Mouse (Mus musculus): ENCODE results near the gene Kpna3. TPM values are rescaled to one million over a fixed set of nuclear protein-coding genes. Genes with fewer than 3 reads are reported as not detected.

The Kpna3 gene
- polyA plus RNA-seq, 1 experiment from 2014 or later: 62.3 TPM

- Histone ChIP-seq H3K4me1 (ENCODE audit: insufficient read depth) (no peaks in the 10 kb centered on the region), H3K4me3 (ENCODE audit: low read depth, low read length) (no peak overlapping the region), H3K36me3 (ENCODE audit: insufficient read depth) (no peaks in the 10 kb centered on the region), H3K27me3 (ENCODE audit: insufficient read depth, low read length) (no peaks in the 10 kb centered on the region), H3K4me2 (no peak overlapping the region), H3K27ac (ENCODE audit: low read depth) (no peak overlapping the region), H3K9ac (no peak overlapping the region), H3K9me3 (ENCODE audit: low read depth, low read length) (no peaks in the 10 kb centered on the region)
- TF ChIP-seq CTCF (IDR thresholded peaks at IDR 0.05; ENCODE audit: low read depth): no peak
- DNase-seq (no peak), ATAC-seq (ENCODE audit: insufficient read depth) (no peak)
- WGBS: 65% methylated on average over 5 of the region's 5 CpGs
Observed at GRCm38 (mm10) chr14:61415311-61415710, 24.4 kb downstream of the Kpna3 start.

GRCm38 (mm10) chr14:61414808-61415207 is 24.9 kb downstream of the Kpna3 start:
- 16% methylated on average over 1 of the region's 1 CpGs for WGBS
- Histone ChIP-seq H3K27ac (ENCODE audit: low read depth) (no peak overlapping the region), H3K36me3 (ENCODE audit: insufficient read depth) (no peaks in the 10 kb centered on the region), H3K9me3 (ENCODE audit: low read depth, low read length) (no peaks in the 10 kb centered on the region), H3K9ac (no peak overlapping the region), H3K4me3 (ENCODE audit: low read depth, low read length) (no peak overlapping the region), H3K4me1 (ENCODE audit: insufficient read depth) (no peaks in the 10 kb centered on the region), H3K27me3 (ENCODE audit: insufficient read depth, low read length) (no peaks in the 10 kb centered on the region), H3K4me2 (no peak overlapping the region)
- TF ChIP-seq CTCF (IDR thresholded peaks at IDR 0.05; ENCODE audit: low read depth): no peak
- DNase-seq (no peak), ATAC-seq (ENCODE audit: insufficient read depth) (no peak)

- TF ChIP-seq CTCF (IDR thresholded peaks at IDR 0.05; ENCODE audit: low read depth): no peak
- DNase-seq: no peak
- H3K4me3 ChIP-seq (ENCODE audit: low read depth, low read length): no peak overlapping the region
- 68% methylated on average over 5 of the region's 5 CpGs for WGBS
- no peaks in the 10 kb centered on the region for H3K27me3 ChIP-seq (ENCODE audit: insufficient read depth, low read length)
- H3K27ac ChIP-seq (ENCODE audit: low read depth): no peak overlapping the region
- no peaks in the 10 kb centered on the region for H3K36me3 ChIP-seq (ENCODE audit: insufficient read depth)
- H3K4me1 ChIP-seq (ENCODE audit: insufficient read depth): no peaks in the 10 kb centered on the region
- no peak for ATAC-seq (ENCODE audit: insufficient read depth)
- no peak overlapping the region for H3K4me2 ChIP-seq
- H3K9me3 ChIP-seq (ENCODE audit: low read depth, low read length): no peaks in the 10 kb centered on the region
- H3K9ac ChIP-seq: no peak overlapping the region
Observed at GRCm38 (mm10) chr14:61414199-61414598, 25.5 kb downstream of the Kpna3 start.

- H3K4me3 ChIP-seq (ENCODE audit: low read depth, low read length): no peak overlapping the region
- no peak overlapping the region for H3K27ac ChIP-seq (ENCODE audit: low read depth)
- H3K36me3 ChIP-seq (ENCODE audit: insufficient read depth): no peaks in the 10 kb centered on the region
- ATAC-seq (ENCODE audit: insufficient read depth) (no peak), DNase-seq (no peak)
- H3K9me3 ChIP-seq (ENCODE audit: low read depth, low read length): no peaks in the 10 kb centered on the region
- no peaks in the 10 kb centered on the region for H3K27me3 ChIP-seq (ENCODE audit: insufficient read depth, low read length)
- H3K9ac ChIP-seq: no peak overlapping the region
- H3K4me1 ChIP-seq (ENCODE audit: insufficient read depth): no peaks in the 10 kb centered on the region
- WGBS: 66% methylated on average over 3 of the region's 3 CpGs
- TF ChIP-seq CTCF (IDR thresholded peaks at IDR 0.05; ENCODE audit: low read depth): no peak
- no peak overlapping the region for H3K4me2 ChIP-seq
Observed at GRCm38 (mm10) chr14:61413686-61414085, 26.0 kb downstream of the Kpna3 start.

GRCm38 (mm10) chr14:61410020-61410419 is 29.7 kb downstream of the Kpna3 start:
- Histone ChIP-seq H3K27ac (ENCODE audit: low read depth) (no peak overlapping the region), H3K9me3 (ENCODE audit: low read depth, low read length) (no peaks in the 10 kb centered on the region), H3K4me1 (ENCODE audit: insufficient read depth) (no peaks in the 10 kb centered on the region), H3K9ac (no peak overlapping the region), H3K4me2 (no peak overlapping the region), H3K36me3 (ENCODE audit: insufficient read depth) (no peaks in the 10 kb centered on the region), H3K27me3 (ENCODE audit: insufficient read depth, low read length) (no peaks in the 10 kb centered on the region), H3K4me3 (ENCODE audit: low read depth, low read length) (no peak overlapping the region)
- 53% methylated on average over 2 of the region's 2 CpGs for WGBS
- DNase-seq: no peak
- no peak for ATAC-seq (ENCODE audit: insufficient read depth)
- no peak for TF ChIP-seq CTCF (IDR thresholded peaks at IDR 0.05; ENCODE audit: low read depth)

GRCm38 (mm10) chr14:61407055-61407454 is 32.6 kb downstream of the Kpna3 start:
- Histone ChIP-seq H3K4me1 (ENCODE audit: insufficient read depth) (no peaks in the 10 kb centered on the region), H3K36me3 (ENCODE audit: insufficient read depth) (0 out of 2 replicates have a peak, but pooled peaks cover 2% of the 10 kb centered on the region), H3K4me2 (no peak overlapping the region), H3K4me3 (ENCODE audit: low read depth, low read length) (no peak overlapping the region), H3K9me3 (ENCODE audit: low read depth, low read length) (no peaks in the 10 kb centered on the region), H3K27ac (ENCODE audit: low read depth) (no peak overlapping the region), H3K27me3 (ENCODE audit: insufficient read depth, low read length) (no peaks in the 10 kb centered on the region), H3K9ac (no peak overlapping the region)
- no peak for TF ChIP-seq CTCF (IDR thresholded peaks at IDR 0.05; ENCODE audit: low read depth)
- WGBS: 92% methylated on average over 3 of the region's 3 CpGs
- DNase-seq (no peak), ATAC-seq (ENCODE audit: insufficient read depth) (no peak)

GRCm38 (mm10) chr14:61405761-61406160 is 33.9 kb downstream of the Kpna3 start:
- Histone ChIP-seq H3K36me3 (ENCODE audit: insufficient read depth) (0 out of 2 replicates have a peak, but pooled peaks cover 7% of the 10 kb centered on the region), H3K27ac (ENCODE audit: low read depth) (no peak overlapping the region), H3K4me3 (ENCODE audit: low read depth, low read length) (no peak overlapping the region), H3K9me3 (ENCODE audit: low read depth, low read length) (no peaks in the 10 kb centered on the region), H3K4me1 (ENCODE audit: insufficient read depth) (no peaks in the 10 kb centered on the region), H3K4me2 (no peak overlapping the region), H3K9ac (no peak overlapping the region), H3K27me3 (ENCODE audit: insufficient read depth, low read length) (no peaks in the 10 kb centered on the region)
- TF ChIP-seq CTCF (IDR thresholded peaks at IDR 0.05; ENCODE audit: low read depth): no peak
- DNase-seq (no peak), ATAC-seq (ENCODE audit: insufficient read depth) (no peak)

- H3K36me3 ChIP-seq (ENCODE audit: insufficient read depth): 0 out of 2 replicates have a peak, but pooled peaks cover 11% of the 10 kb centered on the region
- H3K4me3 ChIP-seq (ENCODE audit: low read depth, low read length): no peak overlapping the region
Observed at GRCm38 (mm10) chr14:61404941-61405340, 34.7 kb downstream of the Kpna3 start.

More at GRCm38 (mm10) chr14:61404941-61405340, 34.7 kb downstream of the Kpna3 start:
- ATAC-seq (ENCODE audit: insufficient read depth) (no peak), DNase-seq (no peak)
- Histone ChIP-seq H3K4me1 (ENCODE audit: insufficient read depth) (no peaks in the 10 kb centered on the region), H3K27ac (ENCODE audit: low read depth) (no peak overlapping the region), H3K27me3 (ENCODE audit: insufficient read depth, low read length) (no peaks in the 10 kb centered on the region), H3K9me3 (ENCODE audit: low read depth, low read length) (no peaks in the 10 kb centered on the region), H3K9ac (no peak overlapping the region), H3K4me2 (no peak overlapping the region)
- TF ChIP-seq CTCF (IDR thresholded peaks at IDR 0.05; ENCODE audit: low read depth): no peak
- 83% methylated on average over 3 of the region's 3 CpGs for WGBS

Measured in lung, embryonic 14.5 days (tissue).